Mouse (Mus musculus) cerebellum, postnatal 4 days (tissue): Measurements from ENCODE around the gene Bmp4.

Experiments
- DNase-seq, 2 experiments: peaks; one replicate each; pipeline ENCODE4 v3.0.0; 2022; ENCODE audit warnings: low spot score in 2 of 2, mixed read lengths in 1 of 2

Bmp4 gene

DNA sequence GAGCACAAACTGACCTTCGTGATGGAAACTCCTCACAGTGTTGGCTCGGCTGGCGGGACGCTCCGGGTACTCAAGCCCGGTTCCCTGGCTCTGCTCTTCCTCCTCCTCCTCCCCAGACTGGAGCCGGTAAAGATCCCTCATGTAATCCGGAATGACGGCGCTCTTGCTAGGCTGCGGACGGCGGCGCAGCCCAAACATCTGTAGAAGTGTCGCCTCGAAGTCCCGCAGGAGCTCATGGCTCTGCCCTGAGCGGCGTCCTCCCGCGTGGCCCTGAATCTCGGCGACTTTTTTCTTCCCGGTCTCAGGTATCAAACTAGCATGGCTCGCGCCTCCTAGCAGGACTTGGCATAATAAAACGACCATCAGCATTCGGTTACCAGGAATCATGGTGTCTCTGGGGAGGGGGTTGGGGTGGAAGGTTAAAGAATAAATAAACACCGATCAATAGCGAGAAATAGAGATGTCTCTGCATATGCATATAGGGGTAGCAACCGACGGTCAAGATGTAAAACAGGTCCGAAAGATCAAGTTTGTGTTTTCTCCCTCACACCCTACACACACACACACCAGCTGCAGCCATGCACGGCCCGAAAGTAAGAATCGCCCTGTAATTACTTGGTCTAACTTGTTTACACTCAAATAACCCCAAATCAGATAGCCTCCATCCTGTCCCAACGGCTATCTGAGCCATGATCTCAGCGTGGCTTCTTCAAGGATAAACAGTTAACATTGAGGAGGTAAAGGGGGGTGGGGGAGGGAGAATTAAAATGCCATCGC lies 4.6 kb downstream of the Bmp4 start:
- DNase-seq, result no peak

DNA sequence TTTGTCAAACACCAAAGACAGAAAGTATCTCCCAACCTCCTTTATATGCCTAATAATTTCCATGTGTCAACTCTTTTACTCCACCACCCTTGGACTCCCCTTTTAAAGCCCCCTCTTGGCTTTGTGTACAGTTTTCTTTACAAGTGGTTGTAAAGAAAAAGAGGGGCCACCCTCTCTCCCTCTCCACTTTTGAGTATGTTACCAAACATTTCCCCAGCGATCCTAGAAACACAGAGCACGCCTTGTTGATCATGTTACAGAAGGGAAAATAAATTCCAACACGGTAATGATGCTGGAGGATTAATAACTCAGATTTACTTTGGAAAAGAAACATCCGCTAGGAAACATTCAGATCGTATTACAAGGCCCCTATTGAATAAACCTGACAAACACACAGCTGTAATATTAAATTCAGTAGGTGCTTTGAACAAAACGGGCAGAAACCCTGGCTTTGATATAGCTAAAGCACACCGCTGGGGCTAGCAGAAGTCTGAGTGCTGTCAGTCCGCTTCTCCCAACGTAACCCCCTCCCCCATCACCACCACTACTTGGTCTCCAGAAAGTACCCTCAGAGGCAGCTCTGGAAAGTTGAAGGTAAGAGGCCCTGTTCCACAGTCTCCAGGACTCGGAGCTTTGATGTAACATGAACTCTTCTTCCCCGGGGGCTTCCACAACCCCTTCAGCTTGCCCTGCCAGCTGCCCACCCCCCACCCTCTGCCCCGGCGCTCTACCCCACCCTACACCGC lies 5.3 kb downstream of the Bmp4 start:
- DNase-seq, result no peak

DNA sequence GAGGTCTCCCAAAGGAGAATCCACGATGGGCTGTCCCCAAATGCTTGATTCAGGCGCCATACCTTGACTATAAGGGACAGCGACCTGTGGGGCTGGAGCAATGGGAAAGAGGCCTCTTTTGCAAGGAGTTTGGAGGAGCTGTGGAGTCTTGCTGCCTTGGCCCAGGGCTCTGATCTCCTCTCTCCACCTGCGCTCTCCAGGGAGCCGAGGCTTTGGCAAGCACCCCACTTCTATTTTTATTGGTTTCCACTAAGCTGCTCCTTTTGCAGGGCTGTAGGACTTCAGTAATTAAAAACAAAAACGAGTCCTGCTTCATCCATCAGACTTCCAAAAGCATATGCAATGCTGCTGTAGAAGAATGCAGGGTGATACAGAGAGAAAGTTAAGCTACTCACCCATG lies 9.0 kb downstream of the Bmp4 start:
- DNase-seq, result no peak

DNA sequence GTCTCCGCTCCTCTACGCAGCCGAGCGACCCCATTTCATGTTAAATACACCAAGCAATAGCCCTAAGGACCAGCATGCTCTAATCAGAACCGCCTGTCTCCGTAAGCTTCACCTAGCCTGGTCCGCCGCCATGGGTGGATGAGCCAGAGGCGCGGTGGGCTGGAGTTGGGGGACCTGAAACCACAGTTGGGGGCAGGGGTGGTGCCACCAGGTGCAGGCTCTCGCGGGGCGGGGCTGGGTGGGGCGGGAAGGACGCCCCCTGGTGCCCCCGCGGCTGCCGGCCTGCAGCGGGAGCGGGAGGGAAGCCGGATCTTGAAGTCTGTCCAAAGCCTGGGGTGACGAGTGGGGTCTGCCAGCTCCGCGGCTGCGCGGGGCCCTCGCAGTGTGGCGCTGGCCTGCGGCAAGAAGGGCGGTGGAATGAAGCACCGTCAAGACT lies 10.2 kb downstream of the Bmp4 start:
- DNase-seq, result peak in 1 of 2 experiments; percentile 36

DNA sequence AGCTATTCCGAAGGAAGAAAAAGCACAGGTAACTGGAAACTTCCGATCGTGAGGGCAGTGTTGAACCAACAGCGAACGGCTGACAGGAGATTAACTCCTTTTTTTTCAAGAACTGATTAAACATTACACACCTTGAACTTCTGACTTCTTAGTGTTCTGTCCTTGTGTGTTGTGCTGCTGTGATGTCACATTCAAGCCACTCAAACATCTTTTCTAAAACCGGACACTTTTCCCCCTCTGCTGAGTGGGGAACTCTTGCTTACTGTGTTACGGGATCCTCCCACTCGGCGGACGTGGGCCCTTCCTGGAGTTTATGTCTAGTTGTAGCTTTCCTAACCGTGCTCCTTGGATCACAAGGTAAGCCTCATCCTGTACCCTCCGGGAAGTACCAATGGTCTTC lies 11.2 kb downstream of the Bmp4 start, which contains the start of gene Gm15217:
TSS of gene Gm15217 (plus strand) at position 130 of the 400 bp plus-strand sequence.
- DNase-seq, result no peak

DNA sequence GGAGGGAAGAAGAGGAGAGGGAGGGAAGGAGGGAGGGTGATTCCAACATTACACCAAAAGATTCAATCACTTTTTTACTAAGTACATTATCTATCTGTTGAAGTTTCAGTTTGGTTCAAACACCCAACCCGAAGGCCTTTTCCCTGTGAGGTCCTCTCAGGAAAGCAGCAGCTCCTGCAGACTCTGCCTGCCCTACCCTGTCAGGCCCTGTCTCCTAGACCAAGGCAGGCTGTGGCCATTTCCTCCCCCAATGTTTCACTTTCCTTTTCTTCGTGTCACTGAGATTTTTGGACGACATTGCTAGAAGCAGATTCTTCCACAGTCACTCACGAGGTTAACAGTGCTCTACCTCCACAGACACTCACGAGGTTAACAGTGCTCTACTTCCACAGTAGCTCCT lies 14.7 kb downstream of the Bmp4 start:
- DNase-seq, result no peak

DNA sequence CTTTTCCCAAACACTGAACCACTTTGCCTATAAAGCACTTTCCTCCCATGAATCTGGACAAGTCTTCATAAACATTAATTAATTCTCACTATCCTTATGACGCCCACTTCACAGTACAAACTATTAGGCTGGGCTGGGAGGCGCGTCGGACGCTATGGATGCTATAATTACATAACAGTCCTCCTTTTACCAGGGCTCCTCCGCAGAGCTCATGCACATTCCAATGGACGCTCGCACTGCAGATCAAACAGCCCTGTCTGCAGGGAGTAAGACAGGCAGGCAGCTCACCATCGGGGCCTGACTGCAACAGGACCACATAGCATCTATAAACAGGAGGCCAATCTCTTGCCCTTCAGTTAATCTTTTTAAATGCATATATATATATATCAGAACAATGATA lies 18.0 kb downstream of the Bmp4 start:
- DNase-seq, result no peak

DNA sequence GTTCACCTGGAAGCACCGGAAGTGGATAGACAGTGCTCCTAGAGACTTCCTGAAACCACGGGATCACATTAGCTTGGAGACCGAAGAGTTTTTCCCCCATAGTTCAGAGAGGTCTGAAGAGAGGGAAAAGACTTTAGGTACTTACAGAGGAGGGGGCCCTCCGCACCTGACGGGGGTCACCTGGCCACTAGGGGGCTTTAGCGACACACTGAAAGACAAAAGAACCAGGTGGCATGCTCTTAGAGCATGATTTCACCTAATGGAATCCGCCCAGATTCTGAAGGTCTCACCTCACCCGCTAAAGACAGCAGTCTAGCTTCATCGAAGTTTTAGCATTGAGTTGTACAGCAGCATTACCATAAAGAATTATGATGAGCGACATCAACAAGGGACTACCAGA lies 27.3 kb downstream of the Bmp4 start:
- DNase-seq, result no peak

DNA sequence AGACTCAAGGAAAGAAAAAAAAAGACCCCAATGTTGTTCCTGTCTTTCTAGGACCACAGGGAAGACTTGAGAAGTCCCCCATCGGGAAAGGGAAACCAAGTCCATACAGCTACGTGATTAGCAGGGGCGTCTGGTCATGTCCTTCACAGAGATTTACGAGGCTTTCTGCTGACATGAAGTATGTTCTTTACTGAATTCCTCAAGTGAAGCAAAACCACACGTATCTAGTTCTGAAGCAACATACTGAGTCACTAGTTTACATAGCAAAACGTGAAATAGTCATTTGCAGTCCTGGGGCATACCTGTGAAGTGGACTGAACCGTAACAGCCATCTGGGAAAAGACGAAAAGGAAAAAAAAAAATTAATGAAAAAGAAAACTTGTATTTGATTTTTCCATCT lies 32.8 kb downstream of the Bmp4 start:
- DNase-seq, result no peak

DNA sequence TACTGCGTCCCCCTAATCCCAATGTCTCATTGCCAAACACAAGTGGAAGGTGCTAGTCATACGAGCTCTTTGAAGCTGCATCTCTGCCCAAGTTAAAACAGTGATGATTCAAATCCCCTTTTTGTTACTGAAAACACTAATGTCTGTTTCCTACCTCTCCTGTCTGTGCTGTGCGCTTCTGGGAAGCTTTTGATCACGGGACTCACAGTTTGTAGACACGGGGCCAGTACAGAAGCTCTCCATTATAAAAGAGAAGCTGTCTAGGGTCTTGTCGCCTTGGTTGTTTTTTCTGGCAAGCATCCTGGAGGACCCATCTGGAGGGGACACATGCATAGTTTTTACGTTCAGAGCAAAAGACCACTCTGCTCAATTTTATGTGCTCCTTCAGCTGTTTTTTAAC lies 33.2 kb downstream of the Bmp4 start:
- no peak for DNase-seq

DNA sequence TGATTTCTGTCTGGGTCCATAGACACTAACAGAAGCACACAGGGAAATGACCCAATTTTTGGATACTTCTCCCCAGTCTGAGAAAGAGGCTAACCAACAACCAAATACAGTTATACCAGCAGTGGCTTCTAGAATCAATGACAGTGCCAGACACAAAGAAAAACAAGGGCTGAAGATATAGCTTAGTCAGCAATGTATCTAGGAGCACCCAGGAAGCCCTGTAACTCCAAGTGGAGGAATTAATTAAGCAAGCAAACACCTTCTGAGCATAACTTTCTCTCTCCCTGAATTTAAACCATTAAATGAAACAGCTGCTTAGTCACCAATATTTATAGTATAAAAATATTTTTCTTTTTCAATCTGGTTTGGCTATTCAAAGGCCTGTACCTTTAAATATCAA lies 45.7 kb downstream of the Bmp4 start:
- DNase-seq, result no peak

DNA sequence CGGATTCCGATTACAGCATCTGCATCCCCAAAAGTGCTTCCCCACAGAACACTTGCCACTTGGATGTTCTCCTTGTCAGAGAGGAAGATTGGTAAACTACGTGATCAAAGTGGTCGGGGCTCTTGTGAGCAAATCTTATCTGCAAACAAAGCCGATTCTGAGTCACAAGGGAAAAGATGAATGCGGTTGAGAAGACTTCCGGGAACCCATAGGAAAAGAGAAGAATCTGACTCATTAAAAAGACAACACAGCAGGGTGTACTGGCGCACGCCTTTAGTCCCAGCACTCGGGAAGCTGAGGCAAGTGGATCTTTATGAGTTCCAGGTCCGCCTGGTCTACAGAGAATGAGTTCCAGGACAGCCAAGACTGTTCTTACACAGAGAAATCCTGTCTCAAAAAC lies 51.7 kb downstream of the Bmp4 start:
- no peak for DNase-seq
